Comparison of ENCODE assay signal across 29 mouse cellular contexts in genomic region chr7:57390046-57390445, GRCm38 (mm10). TPM values are rescaled to one million over a fixed set of nuclear protein-coding genes. Genes with fewer than 3 reads are reported as not detected.
DNase-seq lines count a peak whose midpoint lies in the region; TF ChIP-seq lines count a peak whose summit lies in the region.
"Had no signal": no experiment of that assay in that cellular context is flagged by ENCODE, and none has a peak within 500 bp of the region (broad histone marks: within the 10 kb centered on the region; RNA-seq: fewer than 3 reads in every experiment).

No protein-coding gene starts in this region.

- peak; percentile 53 for TF ChIP-seq CTCF in cortical plate, adult 2 months (IDR thresholded peaks at IDR 0.05; ENCODE audit: extremely low read depth, insufficient read depth, low read length)

- no peak for TF ChIP-seq POLR2A in cortical plate, adult 2 months (IDR thresholded peaks at IDR 0.05; ENCODE audit: extremely low read depth, insufficient read depth, low read length)

- no peak overlapping the region for H3K4me3 ChIP-seq in cortical plate, adult 2 months (ENCODE audit: insufficient read depth, low read length)
- H3K4me3 ChIP-seq: embryonic facial prominence, embryonic 13.5 days; erythroblast, embryonic 14.5 days; forebrain, embryonic 12.5 days; heart, embryonic 15.5 days; hindbrain, embryonic 13.5 days; limb, embryonic 13.5 days; liver, embryonic 13.5 days; midbrain, embryonic 15.5 days; myocyte; neural tube, embryonic 13.5 days had no signal

- H3K27ac ChIP-seq in cortical plate, adult 2 months (ENCODE audit: insufficient read depth, low read length): no peak overlapping the region
- H3K27ac ChIP-seq: embryonic facial prominence, embryonic 13.5 days; forebrain, embryonic 12.5 days; heart, embryonic 15.5 days; hindbrain, embryonic 13.5 days; limb, embryonic 13.5 days; liver, embryonic 13.5 days; midbrain, embryonic 15.5 days; neural tube, embryonic 13.5 days had no signal

- intact Hi-C loops in left cerebral cortex, postnatal 14 days (cut with DNase I): no loop called here
- intact Hi-C loops in gastrocnemius, postnatal 36 days (cut with DNase I): loop anchor here (10.0 kb wide), 1 partner anchor 55 kb away; no protein-coding TSS in a partner anchor

- peak; percentile 18 for DNase-seq in frontal cortex, postnatal 10 days (ENCODE audit: low spot score in 2 of 2)
- no peak for DNase-seq in frontal cortex, postnatal 36 days (ENCODE audit: low spot score in 2 of 2)
- DNase-seq in left cerebral cortex, postnatal 14 days (ENCODE audit: low spot score in 2 of 2): peak; percentile 41 to 59
- DNase-seq in left cerebral cortex, adult 11 months (ENCODE audit: low spot score): no peak
- peak; percentile 9 for DNase-seq in ES-CJ7 (ENCODE audit: low read depth, low spot score)
- no peak for DNase-seq in liver
- DNase-seq in gastrocnemius, postnatal 36 days: no peak
- DNase-seq: adrenal gland, adult 2 months; cerebellum, adult 18-20 months; cerebellum, postnatal 25 days; embryo, embryonic 11 days; heart, postnatal 36 days; kidney, postnatal 36 days; layer of hippocampus, adult 9-11 months; liver, embryonic 13.5 days; lung, adult 2 months; thymus, postnatal 14 days had no signal

- no peaks in the 10 kb centered on the region for H3K4me1 ChIP-seq in cortical plate, adult 2 months (ENCODE audit: control insufficient read depth, insufficient read depth, low read length)
- H3K4me1 ChIP-seq: liver, embryonic 13.5 days had no signal

RNA-seq across cellular contexts. Expression of gene Gabrg3, which starts 3.1 kb away (rescaled TPM):
- total RNA-seq in left cerebral cortex, postnatal 14 days (2021): 10 to 100 TPM; 33.1 to 35.2 TPM
- polyA plus RNA-seq in cortical plate, adult 2 months (2012; rRNA removed): 10.5 and 11.8 TPM in 2 replicates
- not detected for total RNA-seq in gastrocnemius, postnatal 36 days (2021)
- total RNA-seq: megakaryocyte, adult 5-6 weeks had no signal
- polyA plus RNA-seq: CD4-positive, CD25-positive, alpha-beta regulatory T cell, adult 4 months; erythroblast, embryonic 14.5 days; lung, adult 2 months; myocyte had no signal

RNA-seq across cellular contexts. Expression of gene Gabrb3, which starts 29.4 kb away (rescaled TPM):
- 100 to 1,000 TPM; 248 to 270 TPM for total RNA-seq in left cerebral cortex, postnatal 14 days (2021)
- 81.5 and 84.4 TPM in 2 replicates for polyA plus RNA-seq in cortical plate, adult 2 months (2012; rRNA removed)
- total RNA-seq in gastrocnemius, postnatal 36 days (2021): not detected
- total RNA-seq: megakaryocyte, adult 5-6 weeks had no signal
- polyA plus RNA-seq: CD4-positive, CD25-positive, alpha-beta regulatory T cell, adult 4 months; erythroblast, embryonic 14.5 days; myocyte had no signal

Comparison
In these comparisons a context has a peak if more than half of its experiments do, and no peak if none do; other contexts are left out.
1. DNase-seq: peak in frontal cortex, postnatal 10 days (2 of 2), left cerebral cortex, postnatal 14 days (2 of 2) and ES-CJ7 (single experiment); none in frontal cortex, postnatal 36 days (0 of 2), left cerebral cortex, adult 11 months (single experiment), liver (single experiment) and gastrocnemius, postnatal 36 days (0 of 2).
2. RNA of gene Gabrg3, which starts 3.1 kb away (total RNA-seq): 33.1 to 35.2 TPM in left cerebral cortex, postnatal 14 days; not detected in gastrocnemius, postnatal 36 days; every median in the first group is over 10 times any median in the second.
3. RNA of gene Gabrb3, which starts 29.4 kb away (total RNA-seq): 248 to 270 TPM in left cerebral cortex, postnatal 14 days; not detected in gastrocnemius, postnatal 36 days; every median in the first group is over 100 times any median in the second.